Mouse (Mus musculus) spleen, adult 2 months (tissue): ENCODE data around the gene Nol12.

Source experiments
- CTCF ChIP-seq: fragments of 200-500 bp; IDR thresholded peaks from 2 replicates; pipeline ENCODE4 v1.5.1; 2011; ENCODE audit warnings: mild to moderate bottlenecking, inconsistent platforms; ENCODE audit not compliant: insufficient read depth, insufficient read length, insufficient replicate concordance; ENCODE audit errors: extremely low read depth
- POLR2A ChIP-seq: fragments of 200-500 bp; IDR thresholded peaks from 2 replicates; pipeline ENCODE4 v1.6.1; 2011; ENCODE audit warnings: low read depth, low read length, inconsistent platforms

GRCm38 (mm10) chr15:78927021-78927787 is 7.5 kb upstream of the Nol12 start:
- TF ChIP-seq CTCF (no peak), POLR2A (no peak)
